Mouse (Mus musculus): Measurements from ENCODE around the gene Chka. TPM values are rescaled to one million over a fixed set of nuclear protein-coding genes. Genes with fewer than 3 reads are reported as not detected.
A peak's percentile ranks its signal among the peaks of the same experiment; 100 is the strongest.

The Chka gene
- total RNA-seq, 2 experiments from 2014 or later = 11.8 to 15.5 TPM

GRCm38 (mm10) chr19:3889096-3889495 is 37.5 kb downstream of the Chka start:
- no peak for DNase-seq

- no peak for DNase-seq
Measured at GRCm38 (mm10) chr19:3890181-3890580, 38.6 kb downstream of the Chka start.

- DNase-seq = no peak
Measured at GRCm38 (mm10) chr19:3893545-3894116, 42.1 kb downstream of the Chka start.

- no peak for DNase-seq
Measured at GRCm38 (mm10) chr19:3894294-3894693, 42.7 kb downstream of the Chka start.

GRCm38 (mm10) chr19:3895171-3895631 is 43.6 kb downstream of the Chka start:
- DNase-seq = no peak

GRCm38 (mm10) chr19:3896208-3896607 is 44.6 kb downstream of the Chka start:
- DNase-seq = no peak

- DNase-seq = no peak
Measured at GRCm38 (mm10) chr19:3897557-3897956, 46.0 kb downstream of the Chka start.

- no peak for DNase-seq
Measured at GRCm38 (mm10) chr19:3898952-3899351, 47.4 kb downstream of the Chka start.

GRCm38 (mm10) chr19:3899618-3900017 is 48.0 kb downstream of the Chka start:
- DNase-seq = no peak

GRCm38 (mm10) chr19:3902966-3903365 is 51.4 kb downstream of the Chka start:
- no peak for DNase-seq

GRCm38 (mm10) chr19:3903648-3904362 is 52.2 kb downstream of the Chka start:
- DNase-seq = no peak

GRCm38 (mm10) chr19:3904363-3904675 is 52.7 kb downstream of the Chka start:
- no peak for DNase-seq

GRCm38 (mm10) chr19:3905261-3905969 is 53.8 kb downstream of the Chka start:
- peak; percentile 69 to 80 for DNase-seq

GRCm38 (mm10) chr19:3906326-3906725 is 54.8 kb downstream of the Chka start:
- no peak for DNase-seq

GRCm38 (mm10) chr19:3906795-3907786 is 55.5 kb downstream of the Chka start, which contains the start of gene Tcirg1:
Gene Tcirg1 (minus strand): TSS chr19:3907133.
- peak; percentile 87 to 91 for DNase-seq

- peak in 1 of 2 experiments; percentile 50 for DNase-seq
Measured at GRCm38 (mm10) chr19:3907876-3908660, 56.5 kb downstream of the Chka start.

- DNase-seq = no peak
Measured at GRCm38 (mm10) chr19:3910206-3910605, 58.6 kb downstream of the Chka start.

- peak; percentile 95 to 99 for DNase-seq
Measured at GRCm38 (mm10) chr19:3912337-3913204, 61.0 kb downstream of the Chka start, which contains the start of gene Ndufs8. Gene Ndufs8 (minus strand): TSS chr19:3912774.

- DNase-seq = no peak
Measured at GRCm38 (mm10) chr19:3913692-3914091, 62.1 kb downstream of the Chka start.

GRCm38 (mm10) chr19:3914535-3914934 is 63.0 kb downstream of the Chka start:
- peak in 1 of 2 experiments; percentile 60 for DNase-seq
